Mouse (Mus musculus) lung, embryonic 14.5 days (tissue): ENCODE measurements at regions not wholly inside any gene's neighbourhood (a gene's known extent, or its start where the extent isn't known, plus 50 kb on each side); places are given as distances from the start of the nearest gene placed in this dataset.
A peak's percentile ranks its signal among the peaks of the same experiment; 100 is the strongest.

Experiments
- ATAC-seq: fragments of 200-750 bp; cut with Nextera tagmentation; 2 replicates; pipeline ENCODE4 v1.8.0; 2017; ENCODE audit warnings: mild to moderate bottlenecking, moderate TSS enrichment, moderate library complexity; ENCODE audit not compliant: insufficient read depth
- DNase-seq: peaks from one replicate; pipeline ENCODE4 v3.0.0-alpha.2; 2015
- H3K27ac ChIP-seq: fragments of 300-500 bp; sonication (generic); 2 replicates; pipeline ENCODE4 v1.5.1; 2014; ENCODE audit warnings: low read depth, mild to moderate bottlenecking, moderate library complexity
- H3K27me3 ChIP-seq: fragments of 300-500 bp; sonication (generic); 2 replicates; pipeline ENCODE4 v1.6.1; 2014; ENCODE audit warnings: low read length, control low read depth; ENCODE audit not compliant: insufficient read depth
- H3K36me3 ChIP-seq: fragments of 300-500 bp; sonication (generic); 2 replicates; pipeline ENCODE4 v1.6.1; 2014; ENCODE audit warnings: control low read depth; ENCODE audit not compliant: insufficient read depth
- H3K4me1 ChIP-seq: fragments of 300-500 bp; sonication (generic); 2 replicates; pipeline ENCODE4 v1.6.1; 2014; ENCODE audit warnings: antibody characterized with exemption, control low read depth; ENCODE audit not compliant: insufficient read depth
- H3K4me2 ChIP-seq: fragments of 300-500 bp; sonication (generic); 2 replicates; pipeline ENCODE4 v1.6.1; 2014; ENCODE audit warnings: mild to moderate bottlenecking
- H3K4me3 ChIP-seq: fragments of 300-500 bp; sonication (generic); 2 replicates; pipeline ENCODE4 v1.5.1; 2014; ENCODE audit warnings: low read depth, low read length
- H3K9ac ChIP-seq: fragments of 300-500 bp; sonication (generic); 2 replicates; pipeline ENCODE4 v1.6.1; 2014
- H3K9me3 ChIP-seq: fragments of 300-500 bp; sonication (generic); 2 replicates; pipeline ENCODE4 v1.6.1; 2016; ENCODE audit warnings: low read depth, low read length, control low read depth
- CTCF ChIP-seq: IDR thresholded peaks from 2 replicates; pipeline ENCODE4 v1.5.1; 2016; ENCODE audit warnings: antibody characterized with exemption, low read depth
- WGBS: fragments of 180-500 bp; shearing (Covaris S2); extraction: QIAGEN DNeasy Blood & Tissue Kit; methylation state at CpG from one replicate; pipeline ENCODE4 v1.1.7; 2014; 5-methylcytosine and 5-hydroxymethylcytosine counted together

DNA sequence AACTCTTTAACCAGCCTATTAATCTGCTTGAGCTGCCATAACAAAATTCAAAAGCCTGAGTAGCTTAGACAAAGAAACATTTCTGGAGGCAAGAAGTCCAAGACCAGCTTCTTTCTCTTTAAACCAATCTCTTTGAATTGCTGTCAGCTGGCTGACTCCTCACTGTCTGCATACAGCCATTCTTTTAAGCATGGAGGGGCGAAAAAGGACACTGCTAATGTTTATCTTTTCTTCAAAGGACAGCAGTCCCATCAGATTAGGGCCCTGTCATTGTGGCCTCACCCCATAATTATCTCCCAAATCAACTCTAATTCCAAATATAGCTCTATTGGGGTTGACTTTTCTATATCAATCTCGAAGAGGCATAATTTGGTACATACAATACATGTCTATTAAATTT, 813.1 kb upstream of the Lcorl start:
- no peak for TF ChIP-seq CTCF
- no peak overlapping the region for H3K4me2 ChIP-seq
- H3K27me3 ChIP-seq = no peaks in the 10 kb centered on the region
- H3K36me3 ChIP-seq = no peaks in the 10 kb centered on the region
- DNase-seq = peak; percentile 51
- H3K4me1 ChIP-seq = no peaks in the 10 kb centered on the region
- WGBS = 35% methylated on average over 2 of the region's 2 CpGs
- no peaks in the 10 kb centered on the region for H3K9me3 ChIP-seq
- peak; percentile 58; the same call in 1 of the 2 replicates for ATAC-seq
- no peak overlapping the region for H3K4me3 ChIP-seq
- H3K9ac ChIP-seq = no peak overlapping the region
- H3K27ac ChIP-seq = no peak overlapping the region

- no peak overlapping the region for H3K4me3 ChIP-seq
- 20% methylated on average over 3 of the region's 3 CpGs for WGBS
- H3K27ac ChIP-seq = no peak overlapping the region
- H3K9me3 ChIP-seq = no peaks in the 10 kb centered on the region
- TF ChIP-seq CTCF = no peak
- H3K9ac ChIP-seq = no peak overlapping the region
- no peaks in the 10 kb centered on the region for H3K4me1 ChIP-seq
- DNase-seq (no peak), ATAC-seq (no peak)
- H3K4me2 ChIP-seq = no peak overlapping the region
- no peaks in the 10 kb centered on the region for H3K27me3 ChIP-seq
- no peaks in the 10 kb centered on the region for H3K36me3 ChIP-seq
Measured at GRCm38 (mm10) chr5:46666250-46666649, 808.8 kb upstream of the Lcorl start.

- H3K4me3 ChIP-seq = no peak overlapping the region
- H3K36me3 ChIP-seq = no peaks in the 10 kb centered on the region
- H3K9ac ChIP-seq = no peak overlapping the region
- no peak for DNase-seq
- H3K27ac ChIP-seq = no peak overlapping the region
- H3K9me3 ChIP-seq = no peaks in the 10 kb centered on the region
- H3K4me2 ChIP-seq = no peak overlapping the region
- ATAC-seq = no peak
- H3K27me3 ChIP-seq = no peaks in the 10 kb centered on the region
- no peaks in the 10 kb centered on the region for H3K4me1 ChIP-seq
- TF ChIP-seq CTCF = no peak
Measured at GRCm38 (mm10) chr5:46657065-46657464, 799.6 kb upstream of the Lcorl start.

DNA sequence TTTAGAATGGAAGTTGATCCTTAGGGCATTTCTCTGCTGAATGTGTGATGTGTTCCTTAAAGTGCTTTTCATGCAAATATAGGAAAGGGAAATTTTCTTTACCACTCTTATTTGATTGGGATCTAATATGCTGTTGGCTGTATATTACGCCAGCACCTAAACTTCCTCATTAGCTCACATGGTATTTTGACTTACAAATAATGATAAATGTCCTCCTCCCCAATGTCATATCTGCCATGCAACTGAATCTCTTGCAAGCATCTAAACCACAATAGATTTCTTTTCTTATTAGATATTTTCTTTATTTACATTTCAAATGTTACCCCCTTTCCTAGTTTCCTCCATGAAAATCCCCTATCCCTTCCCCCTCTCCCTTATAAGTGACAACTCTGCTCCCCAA, 796.8 kb upstream of the Lcorl start:
- no peaks in the 10 kb centered on the region for H3K9me3 ChIP-seq
- ATAC-seq = no peak
- no peak for TF ChIP-seq CTCF
- H3K4me3 ChIP-seq = no peak overlapping the region
- no peaks in the 10 kb centered on the region for H3K36me3 ChIP-seq
- no peak for DNase-seq
- H3K27me3 ChIP-seq = no peaks in the 10 kb centered on the region
- no peak overlapping the region for H3K4me2 ChIP-seq
- H3K4me1 ChIP-seq = no peaks in the 10 kb centered on the region
- no peak overlapping the region for H3K9ac ChIP-seq
- WGBS = 100% methylated on average over 1 of the region's 1 CpGs
- H3K27ac ChIP-seq = no peak overlapping the region

DNA sequence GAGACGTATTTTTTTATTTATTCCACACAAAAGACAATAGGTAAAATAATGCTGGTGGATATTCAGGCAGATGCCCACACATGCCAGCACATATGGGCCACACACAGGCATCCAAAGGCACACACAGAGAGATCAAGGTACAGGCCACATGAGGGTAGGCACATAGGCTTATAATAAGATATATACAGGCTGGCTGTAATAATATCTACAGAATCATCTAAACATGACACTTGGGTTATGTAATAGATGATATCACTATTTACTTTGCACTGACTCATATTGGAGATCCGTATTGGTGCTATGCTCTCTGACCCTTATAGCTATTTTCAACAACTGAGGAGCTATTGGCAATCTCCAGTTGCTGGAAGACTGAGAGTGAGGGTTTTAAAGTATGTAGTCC, 785.6 kb upstream of the Lcorl start:
- Histone ChIP-seq H3K36me3 (no peaks in the 10 kb centered on the region), H3K4me1 (no peaks in the 10 kb centered on the region), H3K27me3 (no peaks in the 10 kb centered on the region), H3K27ac (no peak overlapping the region), H3K9me3 (no peaks in the 10 kb centered on the region), H3K9ac (no peak overlapping the region), H3K4me3 (no peak overlapping the region), H3K4me2 (no peak overlapping the region)
- WGBS = 67% methylated on average over 2 of the region's 2 CpGs
- no peak for TF ChIP-seq CTCF
- DNase-seq = no peak
- ATAC-seq = no peak

- no peak for ATAC-seq
Measured at GRCm38 (mm10) chr5:46635116-46635668, 777.8 kb upstream of the Lcorl start.

More at GRCm38 (mm10) chr5:46635116-46635668, 777.8 kb upstream of the Lcorl start:
- Histone ChIP-seq H3K27ac (no peak overlapping the region), H3K4me1 (no peaks in the 10 kb centered on the region), H3K36me3 (no peaks in the 10 kb centered on the region), H3K4me2 (no peak overlapping the region), H3K27me3 (no peaks in the 10 kb centered on the region), H3K9ac (no peak overlapping the region), H3K4me3 (no peak overlapping the region), H3K9me3 (no peaks in the 10 kb centered on the region)
- no peak for DNase-seq
- no peak for TF ChIP-seq CTCF
